Mouse (Mus musculus) T-helper 2 cell (primary cell): Measurements from ENCODE around the gene Aff1.

Source experiments
- in situ Hi-C: fragments of 300-600 bp; cut with MboI, MseI; formaldehyde crosslinking; loops from one replicate; pipeline ENCODE4 v1.15.1; 2025; ENCODE audit warnings: high pct_unique_total_duplicates

Aff1 gene

GRCm38 (mm10) chr5:103692531-103693040, 412 bp downstream of the Aff1 start:
- in situ Hi-C loops: no loop called here

DNA sequence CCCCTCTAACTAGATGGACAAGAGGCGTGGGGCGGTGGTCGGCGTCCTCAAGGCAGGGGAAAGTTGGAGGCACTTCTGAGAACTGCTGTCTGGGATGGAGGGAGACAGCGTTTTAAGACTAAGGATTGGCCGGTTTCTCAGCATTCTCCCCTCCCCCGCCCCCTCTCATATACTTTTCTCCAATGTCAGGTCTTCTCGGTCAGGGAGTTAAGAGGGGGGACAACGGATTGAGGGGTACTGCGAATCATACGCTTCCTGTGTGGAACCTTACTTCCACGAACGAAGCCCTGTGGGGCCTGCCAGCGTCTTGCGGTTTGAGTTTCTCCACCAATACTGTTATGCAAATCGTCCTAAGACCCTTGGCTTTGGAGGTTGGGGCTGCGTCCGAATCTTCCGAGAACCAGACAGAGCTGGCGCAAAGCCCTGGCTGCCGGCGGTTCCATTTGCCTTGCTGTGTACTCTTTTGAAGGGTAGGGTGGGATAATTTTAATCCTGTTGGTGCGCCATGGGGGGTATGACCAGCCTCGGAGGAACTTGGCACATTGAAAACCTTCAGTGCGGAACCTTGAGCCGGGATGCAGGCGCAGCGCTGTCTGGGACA, 967 bp downstream of the Aff1 start:
- in situ Hi-C loops: no loop called here

DNA sequence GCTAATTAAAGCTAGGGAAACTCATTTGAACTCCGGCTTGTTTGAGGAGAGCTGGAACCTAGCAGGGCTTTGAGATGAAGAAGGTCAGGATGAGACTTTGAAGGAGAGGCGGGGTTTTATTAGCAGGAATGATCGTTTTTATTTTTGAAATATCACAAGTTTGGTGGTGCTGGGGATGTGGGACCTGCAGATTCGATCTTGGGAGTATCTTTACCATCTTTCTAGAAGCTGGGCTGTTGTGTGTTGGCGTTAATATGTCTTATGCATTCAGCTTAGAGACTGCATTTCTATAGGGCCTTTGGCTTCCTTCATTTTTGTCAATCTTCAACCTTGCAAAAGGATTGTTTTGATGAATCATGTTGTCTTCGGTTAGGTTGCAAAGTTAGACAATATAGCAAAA, 1.9 kb downstream of the Aff1 start:
- in situ Hi-C loops: no loop called here

DNA sequence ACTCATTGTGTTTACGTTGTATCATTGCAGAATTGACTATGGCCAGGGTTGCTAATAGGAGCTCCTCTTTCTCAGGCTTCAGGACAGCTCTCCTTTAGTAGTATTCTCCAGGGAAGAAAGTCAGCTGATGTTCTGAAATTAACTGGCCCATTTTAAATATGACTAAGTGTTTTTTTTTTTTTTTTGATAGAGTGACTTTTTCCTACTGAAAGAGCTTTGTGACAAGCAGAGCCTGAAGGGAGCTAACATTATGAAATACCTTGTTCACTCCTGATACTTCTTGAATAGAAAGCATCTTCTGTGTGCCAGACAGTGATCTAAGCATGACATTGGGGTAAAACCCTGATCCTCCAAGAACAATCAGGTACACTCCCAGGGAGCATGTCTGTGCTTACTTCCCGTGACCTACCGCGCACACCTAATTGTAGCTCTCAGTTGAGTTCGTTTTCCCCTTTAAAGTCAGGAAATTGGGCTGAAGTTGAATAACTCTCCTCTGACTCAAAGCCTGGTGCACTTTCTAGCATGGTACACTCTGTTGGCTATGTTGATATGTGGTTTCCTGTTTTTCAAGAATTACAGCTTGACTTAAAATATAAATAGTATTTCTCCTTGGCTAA, 5.8 kb downstream of the Aff1 start:
- in situ Hi-C loops: loop anchor here (5.0 kb wide), 1 partner anchor 44 kb away; no protein-coding TSS in a partner anchor

DNA sequence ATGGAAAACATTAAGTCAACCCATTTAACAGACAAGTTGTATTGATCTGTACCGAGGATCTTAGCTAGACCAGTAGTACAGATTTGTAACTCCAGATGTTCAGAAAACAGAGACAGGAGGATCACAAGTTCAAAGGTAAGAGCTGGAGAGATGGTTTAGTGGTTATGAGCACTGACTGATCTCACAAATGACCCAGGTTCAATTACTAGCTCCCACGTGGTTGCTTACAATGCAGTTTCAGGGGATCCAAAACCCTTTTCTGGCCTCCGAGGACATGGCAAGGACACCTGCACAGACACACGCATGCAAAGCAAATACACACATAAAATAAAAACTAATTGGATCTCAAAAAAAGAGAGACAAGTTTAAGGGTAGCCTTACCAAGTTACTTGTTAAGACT, 6.4 kb downstream of the Aff1 start:
- in situ Hi-C loops: loop anchor here (5.0 kb wide), 1 partner anchor 44 kb away; no protein-coding TSS in a partner anchor

GRCm38 (mm10) chr5:103699537-103699936, 7.4 kb downstream of the Aff1 start:
- in situ Hi-C loops: loop anchor here (5.0 kb wide), 1 partner anchor 43 kb away; no protein-coding TSS in a partner anchor

DNA sequence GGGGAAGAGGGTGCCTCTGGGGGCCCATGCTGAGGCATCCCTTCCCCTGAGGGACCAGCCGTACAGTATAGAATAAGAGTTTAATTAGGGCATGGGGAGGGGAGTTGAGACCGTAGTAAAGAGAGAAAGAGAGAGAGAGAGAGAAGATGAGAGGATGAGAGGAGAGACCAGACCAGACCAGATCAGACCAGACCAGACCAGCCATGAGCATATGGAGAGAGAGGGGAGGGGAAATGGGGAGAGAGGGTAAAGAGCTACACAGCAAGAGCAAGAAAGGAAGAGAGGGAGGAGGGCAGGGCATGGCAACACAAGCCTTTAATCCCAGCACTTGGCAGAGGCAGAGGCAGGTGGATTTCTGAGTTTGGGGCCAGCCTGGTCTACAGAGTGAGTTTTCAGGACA, 8.5 kb downstream of the Aff1 start:
- in situ Hi-C loops: no loop called here

GRCm38 (mm10) chr5:103701466-103701865, 9.3 kb downstream of the Aff1 start:
- in situ Hi-C loops: no loop called here

DNA sequence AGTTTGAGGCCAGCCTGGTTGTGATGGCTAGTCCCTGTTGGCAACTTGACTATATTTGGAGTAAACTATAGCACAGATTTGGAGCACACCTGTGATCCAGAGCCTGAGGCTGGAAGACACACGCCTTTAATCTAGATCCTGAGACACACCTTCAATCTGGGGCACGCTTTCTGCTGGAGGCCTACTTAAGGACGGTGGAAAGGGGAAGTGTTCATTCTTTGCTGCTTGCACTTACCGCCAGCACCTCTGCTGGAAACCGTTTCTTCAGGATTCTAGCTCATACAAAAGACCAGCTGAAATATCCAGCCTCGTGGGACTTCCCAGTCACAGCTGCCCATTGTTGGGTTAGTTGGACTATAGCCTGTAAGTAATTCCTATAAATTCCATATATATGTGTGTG, 10.4 kb downstream of the Aff1 start:
- in situ Hi-C loops: no loop called here

DNA sequence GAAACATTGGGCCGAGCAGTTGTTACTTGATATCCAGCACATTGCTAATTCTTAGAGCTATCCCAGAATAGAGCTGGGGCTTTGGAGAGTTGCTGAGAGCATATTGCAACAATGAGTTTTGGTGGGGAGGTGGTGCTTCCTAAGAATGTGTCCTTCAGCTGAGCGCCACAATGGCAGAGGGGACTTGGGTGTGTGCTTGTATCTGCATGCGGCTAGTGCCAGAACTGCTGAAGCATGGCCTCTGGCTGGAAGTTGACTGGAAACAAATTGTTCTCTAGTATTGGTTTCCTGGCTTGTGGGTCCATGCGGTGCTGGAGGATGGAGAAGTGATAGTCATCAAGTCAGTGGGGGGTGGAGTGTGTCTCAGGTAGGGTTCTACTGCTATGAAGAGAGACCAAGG, 13.2 kb downstream of the Aff1 start:
- in situ Hi-C loops: no loop called here

- in situ Hi-C loops: no loop called here
Observed at GRCm38 (mm10) chr5:103705874-103706273, 13.7 kb downstream of the Aff1 start.

GRCm38 (mm10) chr5:103709044-103709443, 16.9 kb downstream of the Aff1 start:
- in situ Hi-C loops: no loop called here

DNA sequence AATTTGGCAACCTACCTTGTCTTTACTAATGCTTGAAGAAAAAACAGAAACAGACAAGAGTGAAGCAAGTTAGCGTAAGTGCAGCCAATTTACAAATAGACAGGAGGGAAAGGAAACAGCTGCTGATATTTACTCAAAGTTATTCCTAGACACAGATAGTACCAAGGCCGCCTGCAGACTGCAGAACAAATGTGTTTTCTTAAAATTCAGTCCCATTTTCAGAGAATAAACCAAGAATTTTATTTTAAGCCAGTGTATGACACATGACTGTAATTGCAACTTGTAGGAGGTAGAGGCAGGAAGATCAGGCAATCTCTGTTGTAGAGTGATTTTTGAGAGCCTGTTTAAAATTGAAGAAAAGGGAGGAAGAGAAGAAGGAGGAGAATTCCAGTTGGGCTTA, 19.7 kb downstream of the Aff1 start:
- in situ Hi-C loops: no loop called here

GRCm38 (mm10) chr5:103713422-103713821, 21.2 kb downstream of the Aff1 start:
- in situ Hi-C loops: no loop called here

DNA sequence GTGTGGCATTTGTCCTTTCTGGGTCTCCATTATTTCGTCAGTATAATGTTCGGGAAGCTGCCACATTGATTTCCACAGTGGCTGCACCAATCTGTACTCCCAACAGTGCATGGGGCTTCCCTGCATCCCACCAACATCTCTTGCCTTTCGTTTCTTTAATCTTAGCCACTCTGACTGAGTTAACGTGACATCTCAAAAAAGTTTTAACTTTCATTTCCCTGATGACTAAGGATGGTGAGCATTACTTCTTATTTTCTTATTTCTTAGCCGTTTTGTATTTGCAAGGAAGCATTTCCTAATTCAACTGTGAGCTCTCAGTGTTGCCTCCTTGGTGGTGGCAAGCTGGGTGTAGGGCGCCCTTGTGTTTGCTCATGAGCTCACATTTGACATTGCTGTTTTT, 22.8 kb downstream of the Aff1 start:
- in situ Hi-C loops: no loop called here

GRCm38 (mm10) chr5:103716824-103717342, 24.7 kb downstream of the Aff1 start:
- in situ Hi-C loops: no loop called here

DNA sequence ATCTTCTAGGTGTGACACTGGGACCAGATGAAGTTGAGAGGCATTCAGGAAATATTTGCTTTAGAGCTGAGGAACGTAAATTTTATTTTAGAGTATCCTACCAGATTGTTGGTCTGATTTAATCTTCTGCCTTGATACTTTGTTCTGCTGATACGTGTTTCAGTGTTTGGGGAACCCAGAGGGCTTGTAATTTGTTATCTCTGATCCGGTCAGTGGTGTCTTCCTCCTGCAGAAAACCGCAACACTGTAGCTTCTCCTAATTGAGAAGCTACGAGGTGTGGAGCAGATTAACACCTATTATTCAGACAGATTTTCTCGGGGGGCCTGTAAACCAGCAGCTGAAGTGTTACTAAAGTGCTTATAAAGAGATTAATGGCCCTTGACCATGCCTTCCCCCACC, 27.0 kb downstream of the Aff1 start:
- in situ Hi-C loops: no loop called here

GRCm38 (mm10) chr5:103719851-103720250, 27.7 kb downstream of the Aff1 start:
- in situ Hi-C loops: no loop called here

DNA sequence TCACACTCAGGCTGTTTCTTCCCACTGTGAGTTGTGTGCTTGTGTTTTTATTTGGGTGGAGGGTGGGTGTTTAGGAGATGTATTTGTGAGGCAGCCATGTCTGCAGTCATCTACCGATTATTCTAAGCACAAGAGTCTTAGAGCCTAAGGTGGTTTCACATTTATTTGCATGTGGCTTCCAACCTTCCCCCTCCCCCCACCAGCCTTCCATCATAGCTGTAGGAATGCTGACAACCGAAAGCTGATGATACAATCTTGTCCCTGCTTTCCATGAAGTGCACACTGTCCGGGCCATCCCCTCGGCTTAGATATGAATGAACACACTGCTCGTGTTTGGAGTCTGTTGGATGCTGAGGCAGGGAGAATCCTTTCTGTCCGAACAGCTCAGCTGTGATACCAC, 28.8 kb downstream of the Aff1 start:
- in situ Hi-C loops: no loop called here

DNA sequence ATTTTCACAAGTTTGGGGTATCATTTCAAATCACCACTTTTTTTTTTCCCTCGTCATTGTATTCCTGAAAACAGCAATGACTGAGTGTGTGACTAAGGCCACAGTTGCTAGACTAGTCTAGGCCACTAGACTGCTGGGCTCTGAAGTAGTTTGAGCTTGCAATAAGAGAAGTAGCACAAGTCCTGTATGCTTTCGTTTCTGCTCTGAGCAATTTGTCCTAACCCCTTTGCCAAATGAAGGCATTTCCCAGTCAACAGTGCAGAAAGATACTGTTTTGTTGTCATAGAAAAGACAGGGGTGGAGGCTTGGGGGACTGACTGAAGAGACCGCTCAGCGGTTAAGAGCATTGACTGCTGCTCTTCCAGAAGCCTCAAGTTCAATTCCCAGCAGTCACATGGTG, 29.3 kb downstream of the Aff1 start:
- in situ Hi-C loops: no loop called here

- in situ Hi-C loops: no loop called here
Observed at GRCm38 (mm10) chr5:103722721-103723120, 30.5 kb downstream of the Aff1 start.

DNA sequence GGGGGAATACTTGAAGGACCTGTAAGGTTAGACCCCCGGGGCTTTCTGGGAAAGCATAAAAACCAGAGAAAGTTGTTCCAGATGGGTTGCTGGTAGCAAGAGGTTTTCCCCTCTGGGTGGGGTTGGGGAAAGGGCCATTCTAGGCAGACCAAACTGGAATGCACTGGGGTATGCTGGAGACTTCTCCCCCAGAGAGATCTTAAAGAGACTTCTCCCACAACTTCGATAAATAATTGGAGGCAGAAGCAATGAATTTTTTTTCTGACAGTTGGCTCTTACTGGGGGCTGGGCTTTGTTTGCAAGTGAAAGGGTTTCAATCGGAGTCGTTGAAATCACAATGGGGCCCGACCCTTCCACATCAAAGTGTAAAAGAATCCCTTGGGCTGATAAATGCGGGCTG, 32.2 kb downstream of the Aff1 start:
- in situ Hi-C loops: no loop called here

- in situ Hi-C loops: no loop called here
Observed at GRCm38 (mm10) chr5:103724823-103725222, 32.6 kb downstream of the Aff1 start.
